Mouse (Mus musculus): ENCODE data around the gene Ralgapb. TPM values are rescaled to one million over a fixed set of nuclear protein-coding genes. Genes with fewer than 3 reads are reported as not detected.

Ralgapb gene
- polyA plus RNA-seq, 1 experiment from 2014 or later, result 46.2 TPM

DNA sequence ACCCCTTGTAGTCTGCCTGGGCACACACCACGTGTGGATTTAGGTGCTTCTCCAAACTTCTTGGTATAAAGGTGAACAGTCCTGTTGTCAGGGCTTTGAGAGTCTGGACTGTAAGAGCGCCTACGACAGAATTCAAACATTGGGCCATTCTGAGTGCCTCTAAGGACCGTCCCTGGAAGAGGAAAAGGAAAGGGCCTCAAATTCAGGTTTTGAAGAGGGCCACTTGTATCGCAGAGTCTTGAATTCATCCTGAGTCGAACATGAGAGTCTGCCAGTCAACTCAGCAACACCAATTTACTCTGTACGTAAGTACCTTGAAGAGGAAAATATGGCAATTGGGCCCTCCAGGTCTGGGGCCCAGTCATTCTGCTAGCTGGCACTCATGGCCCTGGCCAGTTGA, 6.7 kb upstream of the Ralgapb start:
- TF ChIP-seq CTCF (IDR thresholded peaks at IDR 0.05), result no peak
- in situ Hi-C loops (cut with MboI; ENCODE audit: low pct_unique_long_range_greater_than_20kb), result no loop called here
- no peak for DNase-seq (ENCODE audit: low read depth, low spot score)
- peaks cover 29% of the 10 kb centered on the region for H3K27me3 ChIP-seq
- ChIA-PET CTCF (no interaction called here), POLR2A (no interaction called here)
- ATAC-seq, result no peak

DNA sequence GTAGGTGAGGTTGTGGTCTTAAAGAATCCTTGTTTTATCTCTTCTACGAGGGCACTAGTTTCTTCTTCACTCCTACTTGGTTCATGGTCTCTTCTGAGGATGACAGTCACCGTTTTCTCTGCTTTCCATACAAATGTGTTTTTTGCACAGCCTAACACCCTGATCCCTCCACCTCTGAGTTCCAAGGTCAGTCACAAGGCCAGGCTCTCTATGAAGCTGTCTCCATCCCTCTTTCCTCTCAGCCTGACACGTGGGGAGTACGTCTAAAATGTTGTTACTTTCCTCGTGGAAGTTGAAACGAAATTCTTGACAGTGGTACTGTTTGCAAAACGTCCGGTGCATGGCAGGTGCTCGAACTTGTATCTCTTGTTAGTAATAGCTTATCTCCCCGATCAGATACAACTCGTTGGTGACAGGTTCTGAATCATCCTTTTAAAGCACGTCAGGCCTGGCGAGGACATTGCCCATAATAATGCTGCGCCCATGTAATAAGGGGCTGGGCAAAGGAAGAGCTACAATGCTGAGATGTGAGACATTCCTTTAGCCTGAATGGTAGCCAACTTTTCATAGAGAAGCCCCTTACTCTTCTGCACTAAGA, 552 bp upstream of the Ralgapb start:
- POLR2A ChIA-PET, result no interaction called here
- peaks cover 19% of the 10 kb centered on the region for H3K27me3 ChIP-seq
- no peak for DNase-seq (ENCODE audit: low read depth, low spot score)
- ATAC-seq, result peak; percentile 11
- TF ChIP-seq CTCF (IDR thresholded peaks at IDR 0.05), result no peak
- in situ Hi-C loops (cut with MboI; ENCODE audit: low pct_unique_long_range_greater_than_20kb), result no loop called here
- CTCF ChIA-PET, result interaction anchor here (0.7 to 1.5 kb wide), 3 partner anchors 23 to 71 kb away, joined by 3 read pairs; partner anchors contain the start of gene Snhg11

DNA sequence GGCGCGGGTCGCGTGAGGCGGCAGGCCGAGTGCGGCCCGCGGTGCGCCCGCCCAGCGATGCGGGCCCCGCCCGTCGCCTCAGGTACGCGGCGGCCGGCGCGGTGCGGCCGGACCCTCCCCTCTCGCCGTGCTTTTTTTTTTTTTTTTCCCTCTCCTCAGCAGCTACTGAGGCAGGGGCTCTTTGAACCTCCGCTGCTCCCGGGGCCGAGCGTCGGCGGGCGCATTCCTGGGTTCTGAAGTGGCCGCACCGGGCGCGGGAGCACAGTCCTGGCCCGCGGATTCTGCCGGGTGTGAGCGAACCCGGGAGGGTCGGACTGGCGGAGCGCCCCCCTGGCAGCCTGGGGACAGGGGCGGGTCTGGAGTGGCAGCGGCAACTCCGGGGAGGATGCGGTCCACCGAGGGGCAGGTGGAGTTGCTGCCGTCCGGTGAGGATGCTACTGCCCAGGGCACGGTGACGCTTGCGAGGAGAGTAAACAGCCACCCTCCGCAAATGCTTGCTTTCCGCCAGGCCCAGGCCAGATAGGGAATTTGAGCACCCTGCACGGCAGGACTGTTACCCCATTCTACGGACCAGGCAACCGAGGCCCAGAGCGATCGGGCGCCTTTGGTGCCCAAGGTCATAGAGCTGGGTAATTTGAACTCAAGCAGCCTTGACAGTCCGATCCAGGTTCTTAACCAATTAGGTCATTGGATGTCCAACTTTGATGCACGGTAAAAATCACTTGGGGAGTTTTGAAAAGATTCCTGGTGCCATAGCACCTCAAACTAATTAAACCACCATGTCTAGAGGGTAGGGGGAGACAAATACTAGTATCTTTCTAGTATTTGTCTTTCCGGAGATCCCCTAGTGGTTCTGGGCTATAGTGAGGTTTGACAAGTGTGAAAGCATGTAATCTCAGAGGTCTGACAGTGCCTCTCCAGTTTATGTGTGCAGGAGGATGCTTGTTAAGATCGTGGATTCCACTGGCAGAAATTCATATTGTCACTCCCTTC, 670 bp downstream of the Ralgapb start:
- CTCF ChIA-PET, result interaction anchor here (1.5 kb wide), 1 partner anchor 70 kb away, joined by 3 read pairs; no protein-coding TSS in a partner anchor
- POLR2A ChIA-PET, result interaction anchor here (0.5 kb wide), 1 partner anchor 7 kb away, joined by 3 read pairs; no protein-coding TSS in a partner anchor
- no peak for DNase-seq (ENCODE audit: low read depth, low spot score)
- in situ Hi-C loops (cut with MboI; ENCODE audit: low pct_unique_long_range_greater_than_20kb), result no loop called here
- H3K27me3 ChIP-seq, result peaks cover 11% of the 10 kb centered on the region
- peak; percentile 61 for ATAC-seq
- TF ChIP-seq CTCF (IDR thresholded peaks at IDR 0.05), result peak; percentile 30

DNA sequence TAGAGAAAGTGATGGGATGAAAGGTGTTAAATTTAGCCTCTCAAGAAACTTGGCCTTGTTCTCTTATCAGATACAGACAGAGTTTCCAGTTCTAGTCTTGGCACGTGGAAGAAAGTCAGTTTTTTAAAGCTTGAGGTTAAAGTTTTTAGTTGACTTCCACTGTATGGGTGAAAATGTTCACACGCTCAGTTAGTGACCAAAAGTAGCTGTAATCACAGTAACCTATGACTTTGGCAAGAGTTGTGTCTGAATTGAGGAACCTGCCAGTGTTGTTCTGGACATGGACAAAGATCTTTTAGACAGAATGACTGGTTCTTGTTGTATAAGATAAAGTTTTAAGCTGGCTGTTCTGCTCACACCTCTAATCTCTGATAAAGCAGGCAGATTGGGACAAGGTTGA, 3.6 kb downstream of the Ralgapb start:
- in situ Hi-C loops (cut with MboI; ENCODE audit: low pct_unique_long_range_greater_than_20kb), result no loop called here
- ChIA-PET POLR2A (no interaction called here), CTCF (interaction anchor here (0.7 kb wide), 1 partner anchor 26 kb away, joined by 3 read pairs; no protein-coding TSS in a partner anchor)

DNA sequence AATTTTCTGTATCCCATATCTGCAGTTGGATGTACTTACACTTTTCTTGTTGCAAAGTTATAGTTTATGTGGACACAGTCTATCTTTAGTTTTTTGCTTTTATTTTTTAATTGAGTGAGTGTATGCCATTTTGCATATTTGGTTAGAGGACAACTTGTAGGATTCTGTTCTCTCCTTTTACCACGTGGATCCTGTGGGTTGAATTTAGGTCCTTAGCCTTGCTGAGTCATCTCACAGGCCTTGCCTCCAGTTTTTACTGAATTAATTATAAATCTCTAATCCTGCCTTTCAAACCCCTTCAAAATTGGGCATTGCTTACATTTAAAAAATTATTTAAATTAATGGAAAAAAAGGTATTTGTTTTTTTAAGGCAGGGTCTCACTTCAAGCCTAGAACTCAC, 6.2 kb downstream of the Ralgapb start:
- in situ Hi-C loops (cut with MboI; ENCODE audit: low pct_unique_long_range_greater_than_20kb), result no loop called here
- no peak for TF ChIP-seq CTCF (IDR thresholded peaks at IDR 0.05)
- CTCF ChIA-PET, result no interaction called here

More for the DNA sequence above, 3.6 kb downstream of the Ralgapb start:
- H3K27me3 ChIP-seq, result no peaks in the 10 kb centered on the region
- no peak for TF ChIP-seq CTCF (IDR thresholded peaks at IDR 0.05)
- ATAC-seq (no peak), DNase-seq (ENCODE audit: low read depth, low spot score) (no peak)

DNA sequence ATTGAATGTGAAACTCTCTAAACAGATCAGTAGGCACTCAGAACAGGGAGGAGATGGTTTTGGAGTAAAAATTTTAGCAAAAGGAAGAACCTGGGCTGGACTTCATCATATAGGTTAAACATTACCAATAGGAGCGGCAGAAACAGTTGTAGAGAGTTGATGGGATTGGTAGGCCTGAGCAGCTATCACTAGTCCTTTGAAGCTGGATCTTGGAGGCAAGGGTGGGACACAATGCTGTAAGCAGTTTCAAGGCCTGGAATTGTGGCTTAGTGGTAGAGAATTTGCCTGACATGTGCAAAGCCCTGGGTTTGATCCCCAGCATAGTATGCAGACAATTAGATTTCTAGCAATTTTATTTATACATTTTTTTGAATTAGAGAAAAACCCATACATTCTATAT, 9.0 kb downstream of the Ralgapb start:
- no peak for DNase-seq (ENCODE audit: low read depth, low spot score)
- H3K27me3 ChIP-seq, result no peaks in the 10 kb centered on the region
- ATAC-seq, result no peak
- in situ Hi-C loops (cut with MboI; ENCODE audit: low pct_unique_long_range_greater_than_20kb), result no loop called here
- ChIA-PET POLR2A (no interaction called here), CTCF (no interaction called here)
- no peak for TF ChIP-seq CTCF (IDR thresholded peaks at IDR 0.05)

More for the DNA sequence above, 6.2 kb downstream of the Ralgapb start:
- H3K27me3 ChIP-seq, result no peaks in the 10 kb centered on the region
- DNase-seq (ENCODE audit: low read depth, low spot score), result no peak
- no peak for ATAC-seq
- POLR2A ChIA-PET, result no interaction called here

DNA sequence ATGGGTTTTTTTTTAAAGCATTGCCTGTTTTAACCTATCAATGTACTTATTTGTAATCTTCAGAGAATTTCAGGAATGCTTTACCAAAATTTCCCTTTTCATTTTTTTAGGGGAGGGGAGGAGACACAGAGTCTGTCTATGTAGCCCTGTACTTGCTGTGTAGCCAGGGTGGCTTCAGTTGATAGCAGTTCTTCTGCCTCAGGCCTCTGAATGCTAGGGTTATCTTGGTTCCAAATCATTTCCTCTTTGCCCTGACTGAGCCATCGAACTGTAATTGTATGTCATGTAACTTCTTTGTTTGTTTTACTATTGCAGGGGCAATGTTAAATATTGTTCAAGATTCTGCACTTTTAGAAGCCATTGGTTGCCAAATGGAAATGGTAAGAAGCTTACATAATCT, 36.2 kb downstream of the Ralgapb start:
- TF ChIP-seq CTCF (IDR thresholded peaks at IDR 0.05), result no peak
- CTCF ChIA-PET, result no interaction called here
- DNase-seq (ENCODE audit: low read depth, low spot score) (no peak), ATAC-seq (no peak)
- no peaks in the 10 kb centered on the region for H3K27me3 ChIP-seq
- in situ Hi-C loops (cut with MboI; ENCODE audit: low pct_unique_long_range_greater_than_20kb), result no loop called here
- POLR2A ChIA-PET, result no interaction called here

DNA sequence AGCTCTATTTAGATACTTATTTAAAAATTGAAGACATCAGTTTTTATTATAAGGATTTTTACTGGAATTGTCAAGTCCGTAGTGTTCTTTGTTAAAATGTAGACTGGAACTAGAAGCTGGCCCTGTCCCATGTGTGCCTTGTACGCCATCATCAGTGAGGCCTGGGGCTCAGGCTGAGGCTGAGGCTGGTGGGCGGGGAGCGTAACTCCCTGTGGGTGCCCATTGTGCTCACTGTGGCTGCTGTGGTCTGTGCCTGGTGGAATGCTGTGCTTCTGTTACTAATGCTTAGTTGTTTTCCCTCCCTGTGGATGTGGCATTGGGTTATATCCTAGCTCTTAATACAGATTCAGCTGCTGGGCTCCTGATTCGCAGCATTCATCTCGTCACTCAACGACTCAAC, 40.2 kb downstream of the Ralgapb start:
- no peaks in the 10 kb centered on the region for H3K27me3 ChIP-seq
- no peak for TF ChIP-seq CTCF (IDR thresholded peaks at IDR 0.05)
- POLR2A ChIA-PET, result no interaction called here
- ATAC-seq, result no peak
- CTCF ChIA-PET, result interaction anchor here (1.2 to 1.5 kb wide), 3 partner anchors 9 to 48 kb away, joined by 3 to 4 read pairs (median 3); no protein-coding TSS in a partner anchor
- in situ Hi-C loops (cut with MboI; ENCODE audit: low pct_unique_long_range_greater_than_20kb), result no loop called here
- no peak for DNase-seq (ENCODE audit: low read depth, low spot score)

DNA sequence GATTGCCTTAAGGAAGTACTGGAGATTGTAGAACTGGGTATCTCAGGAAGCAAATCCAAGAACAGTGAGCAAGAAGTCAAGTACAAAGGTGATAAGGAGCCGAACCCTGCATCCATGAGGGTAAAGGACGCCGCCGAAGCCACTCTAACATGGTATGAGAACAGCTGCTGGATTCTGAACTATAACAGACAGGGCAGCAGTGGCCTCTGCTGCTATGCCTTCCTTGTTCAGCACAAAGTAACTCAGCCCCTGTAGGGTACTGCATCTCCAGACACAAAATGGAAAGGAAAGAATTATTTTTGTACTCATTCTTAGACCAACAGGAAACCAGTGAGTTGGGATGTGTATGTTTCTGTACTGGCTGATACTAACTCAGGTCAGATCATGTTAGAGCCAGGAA, 46.8 kb downstream of the Ralgapb start:
- TF ChIP-seq CTCF (IDR thresholded peaks at IDR 0.05), result no peak
- ATAC-seq (no peak), DNase-seq (ENCODE audit: low read depth, low spot score) (no peak)
- CTCF ChIA-PET, result interaction anchor here (1.6 kb wide), 1 partner anchor 8 kb away, joined by 4 read pairs; no protein-coding TSS in a partner anchor
- H3K27me3 ChIP-seq, result no peaks in the 10 kb centered on the region
- POLR2A ChIA-PET, result no interaction called here
- in situ Hi-C loops (cut with MboI; ENCODE audit: low pct_unique_long_range_greater_than_20kb), result no loop called here

DNA sequence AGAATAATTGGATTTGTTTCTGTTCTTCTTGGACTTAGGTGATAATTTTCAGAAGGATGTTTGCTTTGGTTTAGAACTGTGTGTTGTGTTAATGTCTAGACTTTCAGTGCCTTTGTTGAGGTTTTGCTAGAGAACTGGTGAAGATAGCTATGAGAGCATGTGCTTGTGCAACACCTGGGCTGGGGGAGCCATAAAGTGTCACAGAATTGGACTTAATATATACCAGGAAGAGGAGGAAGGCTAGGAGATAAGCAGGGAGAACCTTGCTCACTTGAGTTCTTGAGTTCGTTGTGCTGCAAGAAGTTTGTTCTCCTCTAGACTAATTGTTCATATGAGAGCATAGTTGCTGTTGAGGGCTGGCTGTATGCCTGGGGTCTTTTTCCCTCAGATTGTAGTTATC, 48.0 kb downstream of the Ralgapb start:
- CTCF ChIA-PET, result no interaction called here

DNA sequence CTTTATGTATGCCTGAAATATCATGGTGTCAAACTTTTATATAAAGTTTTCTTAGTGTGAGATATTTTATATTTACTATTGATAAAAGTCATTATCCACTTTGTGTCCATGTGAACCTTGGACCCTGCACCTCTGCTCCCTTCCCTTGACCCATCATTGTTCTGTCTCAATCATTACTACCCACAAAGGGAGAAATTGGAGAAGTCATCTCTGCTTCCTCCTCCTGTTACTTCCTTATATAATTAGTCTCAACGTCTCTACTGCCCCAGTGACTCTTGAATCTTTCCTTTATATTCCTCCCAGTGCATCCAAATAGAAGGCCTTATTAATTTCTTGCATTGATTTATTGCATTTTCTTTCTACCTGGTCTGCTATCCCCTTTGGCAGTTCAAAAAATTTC, 52.8 kb downstream of the Ralgapb start:
- TF ChIP-seq CTCF (IDR thresholded peaks at IDR 0.05), result no peak
- in situ Hi-C loops (cut with MboI; ENCODE audit: low pct_unique_long_range_greater_than_20kb), result no loop called here
- DNase-seq (ENCODE audit: low read depth, low spot score) (no peak), ATAC-seq (no peak)
- ChIA-PET POLR2A (interaction anchor here (0.6 kb wide), 1 partner anchor 105 kb away, joined by 3 read pairs; no protein-coding TSS in a partner anchor), CTCF (no interaction called here)
- H3K27me3 ChIP-seq, result no peaks in the 10 kb centered on the region

More for the DNA sequence above, 48.0 kb downstream of the Ralgapb start:
- ATAC-seq (no peak), DNase-seq (ENCODE audit: low read depth, low spot score) (no peak)
- TF ChIP-seq CTCF (IDR thresholded peaks at IDR 0.05), result no peak
- in situ Hi-C loops (cut with MboI; ENCODE audit: low pct_unique_long_range_greater_than_20kb), result no loop called here
- H3K27me3 ChIP-seq, result no peaks in the 10 kb centered on the region
- POLR2A ChIA-PET, result no interaction called here
